Mouse (Mus musculus) layer of hippocampus, postnatal 14 days (tissue): ENCODE data around the gene Ctnna3. TPM values are rescaled to one million over a fixed set of nuclear protein-coding genes. Genes with fewer than 3 reads are reported as not detected.
A peak's percentile ranks its signal among the peaks of the same experiment; 100 is the strongest.
"Not testable (repeated sequence)": the region's sequence is repeated elsewhere in the genome, so short reads cannot be mapped to it uniquely, and the experiment has no call there.

Experiments used
- DNase-seq, 2 experiments: peaks; one replicate each; pipeline ENCODE4 v3.0.0; 2021 to 2022; ENCODE audit warnings: low spot score in 2 of 2, mixed read lengths in 1 of 2
- total RNA-seq, 2 experiments: library from RNA; stranded (reverse); gene quantifications; 2 replicates each; pipeline ENCODE4 v1.2.3; 2021

Ctnna3 gene
- total RNA-seq, 2 experiments from 2014 or later: 1.1 to 1.4 TPM

DNA sequence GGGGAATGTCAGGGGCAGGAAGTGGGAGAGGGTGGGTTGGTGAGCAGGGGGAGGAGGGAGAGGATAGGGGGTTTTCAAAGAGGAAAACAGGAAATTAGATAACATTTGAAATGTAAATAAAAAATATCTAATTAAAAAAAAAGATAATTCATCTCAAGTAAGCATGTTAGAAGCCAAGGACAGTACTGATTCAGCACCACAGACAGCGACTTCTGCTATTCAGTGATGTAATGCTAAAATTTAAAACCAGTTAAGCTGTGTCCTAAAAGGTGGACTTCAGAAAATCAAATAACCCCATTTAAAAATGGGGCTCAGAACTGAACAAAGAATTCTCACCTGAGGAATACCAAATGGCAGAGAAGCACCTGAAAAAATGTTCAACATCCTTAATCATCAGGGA lies 988.5 kb downstream of the Ctnna3 start:
- DNase-seq: not testable (repeated sequence)

DNA sequence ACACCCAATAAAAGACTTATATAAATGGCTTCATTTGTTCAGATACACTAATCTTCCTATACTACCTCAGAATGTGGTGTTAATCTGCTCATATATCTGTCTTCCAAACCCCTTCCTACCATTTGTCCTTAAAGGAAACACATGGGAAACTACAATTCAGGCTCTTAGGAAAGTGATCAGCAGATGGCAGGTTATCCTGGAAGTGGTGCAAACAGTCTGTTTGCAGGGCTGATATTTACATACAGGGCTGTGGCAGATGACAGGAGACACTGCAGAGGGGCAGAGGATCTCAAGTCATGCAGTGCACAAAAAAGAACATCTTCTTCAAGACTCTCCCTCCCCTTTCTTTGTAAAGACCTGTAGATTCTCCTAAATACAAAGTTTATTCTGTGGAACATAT lies 1008.8 kb downstream of the Ctnna3 start:
- DNase-seq: no peak

DNA sequence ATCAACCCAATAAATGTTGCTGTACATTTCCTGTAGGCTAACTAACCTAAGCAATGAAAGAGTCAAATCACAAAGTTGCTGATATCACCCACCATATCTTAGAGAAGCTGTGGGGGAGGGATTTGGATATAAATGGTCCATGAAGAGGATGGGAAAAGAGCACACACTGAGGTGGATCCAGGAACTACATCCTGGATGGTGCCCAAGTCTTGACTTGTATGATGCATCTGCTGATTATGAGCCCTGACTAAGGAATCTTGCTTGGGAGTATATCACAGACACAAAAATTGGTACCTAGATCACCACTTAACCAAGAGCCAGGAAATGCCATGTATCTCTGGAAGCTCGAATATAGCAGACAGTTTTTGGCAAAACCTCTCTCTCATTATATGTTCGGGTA lies 1018.7 kb downstream of the Ctnna3 start:
- no peak for DNase-seq

DNA sequence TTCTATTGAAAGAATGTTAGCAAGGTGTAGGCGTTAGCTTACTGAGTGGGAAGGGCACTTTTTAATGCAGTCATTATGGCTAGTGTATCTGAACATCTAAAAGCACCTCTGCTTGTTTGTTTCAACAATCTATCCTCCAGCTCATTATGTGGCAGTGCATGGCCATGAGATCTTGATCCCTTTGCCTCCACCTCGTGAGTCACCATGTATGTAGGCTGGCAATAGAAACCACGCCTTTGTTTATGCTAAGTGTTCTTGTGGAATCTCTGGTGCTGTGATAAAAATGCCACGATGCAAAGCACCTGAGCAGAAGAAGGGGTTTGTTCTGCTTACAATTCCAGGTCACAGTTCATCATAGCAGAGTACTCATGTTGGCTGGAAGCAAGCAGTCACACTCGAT lies 1053.4 kb downstream of the Ctnna3 start:
- no peak for DNase-seq

DNA sequence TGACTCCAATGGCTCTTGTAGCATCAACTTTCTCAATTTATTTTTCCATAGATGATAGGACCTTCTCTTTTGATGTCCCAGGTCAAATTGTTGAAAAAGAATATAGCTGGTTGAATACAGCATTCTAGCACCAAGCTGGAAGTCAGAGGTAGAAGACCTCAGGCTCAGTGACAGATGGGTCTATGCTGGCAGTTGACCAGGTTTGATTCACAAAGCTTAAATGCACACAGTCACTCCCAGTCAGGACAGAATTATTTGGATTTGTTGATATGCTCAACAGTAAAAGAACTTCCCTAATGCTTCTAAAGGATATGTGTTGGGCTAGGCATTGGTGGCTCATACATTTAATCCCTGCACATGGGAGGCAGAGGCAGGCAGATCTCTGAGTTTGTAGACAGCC lies 1059.6 kb downstream of the Ctnna3 start:
- DNase-seq: no peak

DNA sequence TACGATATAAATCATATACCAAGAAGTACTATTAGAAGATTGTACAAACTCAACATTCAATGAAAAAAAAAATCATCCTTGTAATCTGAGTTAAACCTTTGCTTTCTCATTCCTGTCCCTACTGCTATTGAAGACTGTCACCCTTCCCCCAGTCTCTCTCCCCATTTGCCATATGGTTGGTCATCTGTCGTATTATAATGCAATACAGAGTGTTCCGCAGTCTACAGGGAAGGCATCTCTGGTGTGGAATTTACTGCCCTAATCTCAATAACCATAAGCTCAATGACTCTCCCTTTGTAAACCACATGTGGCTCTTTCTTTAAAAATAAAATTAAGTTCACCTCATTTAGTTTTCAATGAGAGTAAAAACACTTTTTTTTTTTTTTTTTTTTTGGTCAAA lies 1113.7 kb downstream of the Ctnna3 start:
- peak in 1 of 2 experiments; percentile 6 for DNase-seq

DNA sequence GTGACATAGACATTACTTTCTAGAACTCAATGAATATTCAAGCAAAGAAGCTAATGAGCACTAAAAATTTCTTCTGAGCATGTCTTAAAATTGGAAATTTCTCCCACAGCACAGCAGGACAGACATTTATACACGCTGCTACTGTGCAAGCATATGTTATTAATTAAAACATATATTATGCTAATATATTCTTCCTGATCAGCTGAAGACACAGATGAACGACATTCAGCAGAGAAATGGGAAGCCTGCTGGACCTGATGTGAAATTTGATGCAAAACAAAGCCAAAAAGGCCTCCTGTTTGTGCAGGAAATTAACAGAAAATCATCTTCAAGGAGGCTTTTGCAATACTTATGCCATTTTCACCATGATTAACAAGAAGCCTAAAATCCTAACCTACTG lies 1114.5 kb downstream of the Ctnna3 start:
- peak in 1 of 2 experiments; percentile 16 for DNase-seq

DNA sequence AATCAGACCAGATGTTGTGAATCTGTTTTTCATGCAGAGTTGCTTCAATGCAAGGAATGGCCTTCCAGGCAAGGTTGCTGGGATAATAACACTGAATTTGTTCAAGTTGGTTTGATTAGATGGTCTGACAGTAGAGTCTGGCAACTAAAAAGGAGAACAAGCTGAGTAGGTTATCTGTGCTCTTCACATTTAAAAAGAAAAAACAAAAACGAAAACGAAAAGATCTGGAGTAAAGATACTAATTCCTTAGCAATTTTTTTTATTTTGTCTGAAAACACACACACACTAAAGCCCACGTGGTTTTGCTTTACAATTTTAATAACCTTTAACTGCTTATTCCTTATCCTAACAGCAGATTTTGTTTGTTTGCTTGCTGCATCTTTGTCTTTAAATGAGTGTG lies 1141.4 kb downstream of the Ctnna3 start:
- DNase-seq: no peak

DNA sequence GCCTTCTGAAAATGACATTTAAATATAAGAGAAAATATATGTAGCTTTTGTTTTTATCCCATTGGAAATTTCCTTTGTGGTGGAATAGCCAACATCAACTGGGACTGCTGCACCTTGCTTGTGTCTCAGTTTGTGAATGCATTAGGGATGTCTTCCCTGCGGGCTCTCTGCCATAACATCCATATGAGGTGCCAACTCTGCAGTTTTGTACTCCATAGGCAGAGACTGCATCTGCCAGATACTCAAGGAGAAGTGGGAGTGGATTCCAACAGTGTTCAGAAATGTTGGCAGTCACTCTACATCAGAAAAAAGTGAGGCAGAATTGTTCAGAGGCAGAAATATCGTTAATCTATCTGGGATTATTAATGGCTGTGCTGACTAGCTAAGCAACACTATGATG lies 1158.2 kb downstream of the Ctnna3 start:
- DNase-seq: peak in 1 of 2 experiments; percentile 11

DNA sequence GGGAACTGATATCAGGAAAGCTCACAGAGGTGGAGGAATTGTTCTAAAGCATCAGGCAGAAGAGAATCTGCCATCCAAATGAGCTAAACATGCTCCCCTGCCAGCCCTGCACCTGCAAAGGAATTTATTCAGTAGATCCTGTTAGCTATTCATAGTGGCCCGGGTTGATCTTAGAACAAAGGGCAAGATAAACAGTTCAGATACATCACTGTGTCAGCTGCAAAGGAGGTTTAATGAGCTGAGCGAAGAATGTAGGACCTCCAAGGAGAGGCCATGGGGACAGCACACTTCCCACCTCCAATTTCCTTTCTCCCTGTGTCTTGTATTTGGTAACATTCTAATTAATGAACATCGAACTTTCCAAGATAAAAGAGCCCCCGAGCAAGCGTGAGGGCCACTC lies 1206.9 kb downstream of the Ctnna3 start:
- no peak for DNase-seq

DNA sequence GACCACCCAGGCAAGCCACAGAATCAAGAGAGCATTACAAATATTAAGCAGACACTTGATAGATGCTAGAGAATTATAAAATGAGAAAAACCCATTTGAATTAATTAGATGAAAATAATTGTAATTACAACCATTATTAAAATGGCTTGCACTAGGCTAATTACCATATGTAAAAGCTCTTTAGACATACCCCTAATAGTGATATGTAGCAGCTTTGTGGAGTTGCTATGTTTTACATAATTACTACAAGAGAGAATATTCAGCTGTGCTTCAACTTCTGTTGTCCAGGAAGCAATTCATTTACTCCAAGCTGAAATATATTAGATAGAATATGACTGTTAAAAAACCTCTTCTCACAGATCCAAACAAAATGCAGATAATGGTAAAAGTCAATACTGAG lies 1209.2 kb downstream of the Ctnna3 start:
- no peak for DNase-seq

DNA sequence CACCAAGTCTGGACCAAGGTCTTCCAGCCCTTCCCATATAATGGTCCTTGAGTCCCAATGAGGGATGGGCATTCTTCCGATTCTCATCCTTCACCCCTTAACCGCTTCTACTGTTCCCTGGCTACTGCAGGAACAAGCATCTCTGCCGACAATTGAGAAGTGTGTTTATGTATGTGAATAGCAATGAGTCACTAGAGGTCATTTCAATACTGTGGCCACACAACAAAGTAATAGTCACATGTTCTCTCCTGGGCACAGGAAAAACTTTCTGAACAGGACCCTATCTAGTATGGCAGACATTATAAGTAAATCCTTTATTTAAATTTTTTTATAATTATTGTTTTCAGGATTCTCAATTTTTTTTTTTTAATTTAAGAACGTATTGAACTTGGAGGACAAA lies 1211.2 kb downstream of the Ctnna3 start:
- no peak for DNase-seq

DNA sequence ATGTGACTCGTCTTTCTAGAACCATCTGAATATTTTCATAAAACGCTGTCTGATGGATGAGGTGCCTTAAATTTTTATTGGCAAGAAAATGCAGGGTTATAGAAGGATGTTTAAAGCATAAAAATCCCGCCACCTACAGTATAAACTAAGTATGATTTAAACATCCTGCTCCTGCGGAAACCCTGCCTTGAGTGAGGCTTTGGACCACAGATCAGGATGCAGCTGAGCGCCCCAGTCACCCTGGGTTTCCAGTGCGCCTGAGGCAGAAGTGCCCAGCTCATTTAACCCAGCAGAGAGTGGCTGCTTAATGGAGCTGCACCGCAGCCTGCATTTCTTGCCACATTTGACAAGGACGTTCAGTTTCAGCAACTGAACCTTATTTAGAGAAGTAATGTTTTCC lies 1211.7 kb downstream of the Ctnna3 start:
- no peak for DNase-seq

DNA sequence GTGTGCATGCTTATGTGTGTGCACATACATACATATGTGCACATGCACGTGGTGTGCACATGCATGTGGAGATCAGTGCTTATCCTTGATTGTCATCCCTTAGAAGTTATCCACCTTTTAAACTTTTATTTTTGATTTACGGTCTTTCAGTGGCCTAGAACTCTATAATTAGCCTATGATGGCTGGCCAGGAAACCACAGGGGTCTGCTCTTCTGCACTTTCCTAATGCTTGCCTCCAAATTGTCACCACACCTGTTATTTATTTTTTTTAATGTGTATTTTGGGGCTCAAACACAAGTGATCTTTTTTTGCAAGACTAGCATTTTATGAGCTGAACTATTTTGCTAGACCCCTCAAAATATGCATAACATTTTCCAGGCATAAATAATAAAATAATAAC lies 1214.1 kb downstream of the Ctnna3 start:
- no peak for DNase-seq

DNA sequence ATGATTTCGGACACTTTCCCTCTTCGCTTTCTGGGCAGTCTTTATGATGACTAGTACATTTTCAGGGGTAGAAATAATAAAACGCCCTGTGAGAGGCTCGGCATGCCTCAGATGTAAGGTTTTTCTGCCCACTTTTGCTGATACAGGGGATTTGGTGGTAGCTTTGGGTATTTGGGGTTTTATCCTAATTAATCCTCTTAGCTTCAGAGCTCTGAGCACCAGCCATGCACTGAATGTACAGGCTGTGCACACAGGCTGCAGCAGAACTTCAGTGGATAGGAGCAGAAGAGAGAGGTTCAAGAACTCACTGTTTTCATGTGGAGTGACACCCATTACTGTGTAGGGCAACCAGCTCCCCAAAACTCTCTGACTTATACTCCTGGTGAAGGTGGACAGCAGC lies 1231.3 kb downstream of the Ctnna3 start:
- no peak for DNase-seq

DNA sequence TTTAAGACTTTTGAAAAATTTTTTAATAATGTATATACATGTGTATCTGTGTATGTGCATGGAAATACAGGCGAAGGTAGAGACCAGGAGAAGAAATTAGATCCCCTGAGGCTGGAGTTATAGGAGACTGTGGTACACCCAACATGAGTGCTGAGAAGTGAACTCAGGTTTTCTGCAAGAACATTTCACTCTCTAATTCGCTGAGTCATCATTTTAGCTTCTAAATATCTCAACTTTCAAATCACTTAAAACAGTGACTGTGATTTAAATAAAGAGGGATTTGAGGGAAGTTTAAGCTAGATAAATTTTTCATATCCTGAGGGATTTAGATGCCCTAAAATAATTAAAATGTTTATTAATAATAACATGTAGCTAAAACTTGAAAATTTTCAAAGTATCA lies 1241.6 kb downstream of the Ctnna3 start:
- no peak for DNase-seq

DNA sequence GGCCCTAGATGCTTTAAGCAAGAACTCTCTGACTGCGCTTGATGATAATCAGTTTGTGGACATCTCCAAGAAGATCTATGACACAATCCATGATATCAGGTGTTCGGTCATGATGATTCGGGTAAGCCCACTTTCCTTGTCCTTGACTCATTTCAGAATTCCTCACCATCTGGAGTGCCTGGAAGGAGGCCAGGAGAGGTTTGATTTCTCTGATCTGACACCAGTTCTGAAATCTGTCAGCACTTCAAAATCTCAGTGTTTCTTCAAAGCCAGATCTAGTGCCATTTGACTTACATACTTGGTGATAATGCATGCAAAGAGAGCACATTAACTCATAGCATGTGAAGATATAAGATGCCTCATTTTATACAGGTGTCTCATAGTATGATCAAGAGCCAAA lies 1245.9 kb downstream of the Ctnna3 start:
- DNase-seq: no peak

DNA sequence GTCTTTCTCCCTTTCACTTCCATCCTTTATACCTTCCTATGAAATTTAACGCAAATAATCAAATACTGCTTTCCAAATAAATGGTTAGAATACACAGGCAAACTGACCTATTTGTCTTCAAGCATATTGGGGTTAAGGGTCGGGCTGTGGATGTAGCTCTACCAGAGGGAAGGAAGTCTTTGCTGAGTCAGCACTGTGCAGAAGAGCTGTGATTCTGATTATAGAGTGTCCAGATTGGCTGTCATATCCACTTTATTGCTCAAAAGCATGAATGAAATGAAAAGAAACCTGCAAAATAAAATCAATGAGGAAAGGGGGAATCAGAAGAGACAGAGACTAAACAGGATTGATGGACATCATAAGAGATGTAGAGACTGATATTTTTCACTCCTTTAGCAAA lies 1280.1 kb downstream of the Ctnna3 start:
- DNase-seq: no peak

DNA sequence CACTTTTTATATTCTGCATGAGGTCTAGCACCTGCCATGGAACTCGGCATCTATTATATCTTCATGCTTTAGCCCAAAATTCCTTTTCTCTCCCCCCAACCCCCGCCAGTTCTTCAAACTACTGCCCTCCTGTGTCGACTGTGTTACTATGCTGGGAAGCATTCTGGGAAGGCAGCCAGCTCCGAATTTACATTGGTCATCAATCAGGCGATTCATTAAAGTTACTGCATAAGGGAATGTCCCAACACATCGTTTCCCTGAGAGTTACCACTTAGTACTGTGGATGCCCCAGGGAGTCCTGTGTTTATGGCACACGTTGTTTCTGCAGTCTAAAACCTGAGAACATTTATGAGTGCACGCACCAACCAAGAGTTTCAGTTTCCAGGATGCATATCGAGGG lies 1288.1 kb downstream of the Ctnna3 start:
- peak in 1 of 2 experiments; percentile 7 for DNase-seq

DNA sequence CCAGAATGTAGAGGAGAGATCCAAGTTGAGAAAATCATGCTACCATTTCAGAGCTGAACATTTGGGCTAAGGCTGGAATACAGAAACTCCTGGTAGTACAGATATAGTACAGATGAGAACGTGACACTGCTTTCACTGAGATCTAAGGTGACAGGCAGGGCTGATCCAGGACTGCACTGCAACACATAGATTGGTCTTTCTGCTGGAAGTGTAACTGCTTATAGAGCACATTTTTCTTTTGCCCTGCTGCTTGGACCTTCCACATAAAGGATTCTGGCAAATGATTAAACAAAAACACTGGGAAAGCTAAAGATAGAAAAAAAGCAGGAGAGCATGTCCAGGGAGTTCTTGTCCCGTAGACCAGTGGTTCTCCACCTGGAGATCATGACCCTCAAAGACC lies 1305.8 kb downstream of the Ctnna3 start:
- DNase-seq: no peak

DNA sequence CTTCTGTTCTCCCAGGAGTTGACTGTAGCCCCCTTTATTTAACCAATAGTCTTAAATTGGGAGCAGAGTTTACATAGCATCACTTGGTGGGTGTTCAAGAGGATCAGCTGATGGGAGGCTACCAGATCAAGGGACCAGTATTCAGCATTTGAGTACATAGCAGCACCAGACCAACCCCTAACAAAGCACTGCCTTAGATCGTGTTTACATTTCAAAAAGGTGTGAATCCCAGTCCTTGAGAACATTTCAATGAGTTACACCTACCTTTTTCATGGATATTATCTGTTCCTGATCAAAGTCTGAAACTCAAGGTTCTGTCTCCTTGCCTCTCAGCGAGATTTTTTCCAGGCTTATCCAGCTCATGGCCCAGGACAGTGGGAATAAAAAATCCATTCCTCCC lies 1306.7 kb downstream of the Ctnna3 start:
- no peak for DNase-seq

DNA sequence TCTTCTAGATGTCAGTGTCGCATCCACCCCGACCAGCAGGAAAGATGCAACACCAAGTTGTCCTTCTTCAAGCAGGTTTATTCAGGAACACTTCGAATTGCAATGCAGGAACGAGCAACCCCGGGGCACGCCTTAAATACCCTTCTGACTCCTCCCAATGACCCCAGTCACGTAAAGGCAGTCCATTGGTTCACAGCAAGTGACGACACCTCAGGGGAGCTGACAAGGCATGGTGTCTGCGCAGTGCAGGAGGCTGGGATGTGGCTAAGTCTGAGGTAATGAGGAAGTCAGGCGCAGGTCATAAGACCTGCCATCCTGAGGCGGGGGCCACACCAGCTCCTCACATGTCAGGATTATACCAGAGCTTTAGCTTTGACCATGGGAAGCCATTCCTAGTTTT lies 1311.8 kb downstream of the Ctnna3 start:
- not testable (repeated sequence) for DNase-seq

DNA sequence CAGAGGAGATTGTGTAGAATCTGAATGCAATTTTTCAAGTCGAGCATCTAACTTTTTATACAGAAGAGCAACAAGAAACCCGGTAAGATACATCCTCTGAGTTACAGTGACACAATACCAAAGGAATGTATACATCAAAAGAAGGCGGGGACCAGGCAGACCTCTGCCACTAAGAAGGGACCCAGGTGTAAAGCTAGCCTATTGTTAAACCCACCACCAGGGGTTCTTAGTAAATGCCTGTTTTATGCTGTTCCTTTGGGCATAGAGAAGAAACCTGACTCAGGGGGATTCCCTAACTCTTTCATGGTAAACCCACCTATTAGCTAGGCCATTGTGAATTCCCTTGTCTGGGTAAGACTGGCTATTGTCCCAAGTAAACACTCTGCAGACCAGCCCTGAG lies 1314.2 kb downstream of the Ctnna3 start:
- not testable (repeated sequence) for DNase-seq

DNA sequence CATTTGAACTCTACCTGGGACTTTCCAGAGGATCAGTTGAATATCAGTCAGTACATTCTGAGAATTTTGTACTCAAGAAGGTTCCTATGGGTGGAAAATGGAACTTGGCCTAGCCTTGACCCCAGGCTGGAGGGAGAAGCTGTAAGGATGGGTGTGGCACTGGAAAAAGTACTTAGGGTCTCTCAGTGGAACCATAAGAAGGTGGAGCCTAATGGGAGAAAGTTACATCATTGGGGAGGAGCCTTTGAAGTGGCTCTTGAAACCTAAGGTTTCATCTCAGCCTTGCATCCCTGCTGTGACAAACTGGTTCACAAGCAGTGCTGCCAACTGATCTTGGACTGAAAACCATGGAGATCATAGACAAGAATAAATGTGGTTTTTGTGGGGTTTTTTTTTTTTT lies 1318.8 kb downstream of the Ctnna3 start:
- no peak for DNase-seq
